Mouse (Mus musculus): ENCODE data around the gene Hist1h2ag.
A peak's percentile ranks its signal among the peaks of the same experiment; 100 is the strongest.
"Not testable (repeated sequence)": the region's sequence is repeated elsewhere in the genome, so short reads cannot be mapped to it uniquely, and the experiment has no call there.

Gene Hist1h2ag

GRCm38 (mm10) chr13:22042568-22043502, at the start of gene Hist1h2ag, which contains the start of gene Hist1h2bj:
Hist1h2ag (minus strand) TSS chr13:22042944.
Hist1h2bj (plus strand) TSS chr13:22043214.
- peak; percentile 88 to 97 for DNase-seq (ENCODE audit: low spot score in 2 of 2)

DNA sequence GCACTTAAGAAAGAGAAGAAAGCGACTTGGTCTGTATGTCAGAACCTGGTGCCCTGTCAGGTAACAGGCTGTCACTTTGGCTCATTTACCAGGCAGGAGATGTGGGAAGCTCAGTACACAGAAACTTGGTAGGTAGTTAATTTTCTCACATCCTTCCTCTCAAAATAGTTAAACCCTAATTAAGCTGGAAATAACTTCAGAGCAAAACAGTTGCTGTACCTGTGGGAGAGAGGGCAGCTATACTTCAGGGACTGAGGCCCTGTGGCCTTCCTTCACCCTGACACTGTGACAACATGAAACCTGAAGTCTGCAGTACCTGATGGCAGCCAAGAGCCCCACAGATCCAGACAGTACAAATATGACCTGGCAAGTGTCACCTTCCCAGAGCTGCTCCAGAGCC, 41.4 kb upstream of the Hist1h2ag start, which contains the start of gene Vmn1r188:
Gene Vmn1r188, plus strand, starts transcription at position 301 of the 400 bp plus-strand sequence.
- not testable (repeated sequence) for DNase-seq (ENCODE audit: low spot score in 2 of 2)

DNA sequence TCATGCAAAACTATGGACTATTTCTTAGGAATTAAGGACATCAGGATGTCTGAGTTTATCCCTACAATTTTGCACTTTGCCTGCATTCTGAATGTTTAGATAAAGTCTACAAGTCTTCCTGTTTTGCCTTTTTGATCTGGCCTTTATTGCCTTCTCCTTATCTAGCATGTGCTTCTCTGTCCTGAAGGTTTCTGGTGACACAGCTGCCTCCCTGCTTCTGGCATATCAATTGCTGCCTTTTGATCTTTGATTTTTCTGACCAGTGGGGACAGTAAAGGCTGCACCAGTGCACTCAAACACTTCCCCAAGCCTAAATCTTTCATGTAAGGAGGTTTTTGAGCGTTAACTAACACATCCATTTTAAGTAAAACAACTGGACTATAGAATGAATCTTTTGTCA, 20.7 kb upstream of the Hist1h2ag start:
- no peak for DNase-seq (ENCODE audit: low spot score in 2 of 2)

DNA sequence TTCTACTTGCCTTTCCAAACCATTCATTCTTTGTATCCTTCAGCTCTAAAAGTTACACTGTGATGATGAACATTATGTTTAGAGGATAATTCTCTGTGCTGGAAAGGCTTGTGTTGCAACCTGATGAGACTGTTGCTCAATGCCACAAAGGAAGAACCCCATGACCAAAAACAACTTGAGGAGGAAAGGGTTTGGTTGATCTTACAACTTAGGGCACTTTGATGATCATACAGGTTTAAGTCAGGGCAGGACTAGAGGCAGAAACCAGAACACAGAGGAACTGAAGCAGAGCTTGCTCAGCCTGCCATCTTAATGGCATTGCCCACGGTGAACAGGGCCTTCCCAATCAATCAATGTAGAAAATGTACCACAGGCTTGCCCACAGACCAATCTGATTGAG, 18.7 kb upstream of the Hist1h2ag start:
- no peak for DNase-seq (ENCODE audit: low spot score in 2 of 2)

GRCm38 (mm10) chr13:22053754-22054153, 11.0 kb upstream of the Hist1h2ag start:
- no peak for DNase-seq (ENCODE audit: low spot score in 2 of 2)

DNA sequence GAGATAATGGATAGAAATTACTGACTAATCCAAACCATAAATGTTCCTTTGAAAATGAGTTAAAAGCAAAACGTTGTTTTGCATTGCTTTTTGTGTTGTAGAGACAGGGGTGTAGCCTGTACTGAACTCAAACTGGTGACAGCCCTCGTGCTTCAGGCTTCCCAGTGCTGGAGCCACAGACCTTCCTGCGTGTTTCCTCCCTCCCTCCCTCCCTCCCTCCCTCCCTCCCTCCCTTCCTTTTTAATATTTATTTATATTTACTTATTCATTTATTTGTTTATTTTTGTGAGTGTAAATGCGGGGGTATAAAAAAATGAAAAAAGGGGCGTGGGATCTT, 8.7 kb upstream of the Hist1h2ag start:
- DNase-seq (ENCODE audit: low spot score in 2 of 2): no peak

DNA sequence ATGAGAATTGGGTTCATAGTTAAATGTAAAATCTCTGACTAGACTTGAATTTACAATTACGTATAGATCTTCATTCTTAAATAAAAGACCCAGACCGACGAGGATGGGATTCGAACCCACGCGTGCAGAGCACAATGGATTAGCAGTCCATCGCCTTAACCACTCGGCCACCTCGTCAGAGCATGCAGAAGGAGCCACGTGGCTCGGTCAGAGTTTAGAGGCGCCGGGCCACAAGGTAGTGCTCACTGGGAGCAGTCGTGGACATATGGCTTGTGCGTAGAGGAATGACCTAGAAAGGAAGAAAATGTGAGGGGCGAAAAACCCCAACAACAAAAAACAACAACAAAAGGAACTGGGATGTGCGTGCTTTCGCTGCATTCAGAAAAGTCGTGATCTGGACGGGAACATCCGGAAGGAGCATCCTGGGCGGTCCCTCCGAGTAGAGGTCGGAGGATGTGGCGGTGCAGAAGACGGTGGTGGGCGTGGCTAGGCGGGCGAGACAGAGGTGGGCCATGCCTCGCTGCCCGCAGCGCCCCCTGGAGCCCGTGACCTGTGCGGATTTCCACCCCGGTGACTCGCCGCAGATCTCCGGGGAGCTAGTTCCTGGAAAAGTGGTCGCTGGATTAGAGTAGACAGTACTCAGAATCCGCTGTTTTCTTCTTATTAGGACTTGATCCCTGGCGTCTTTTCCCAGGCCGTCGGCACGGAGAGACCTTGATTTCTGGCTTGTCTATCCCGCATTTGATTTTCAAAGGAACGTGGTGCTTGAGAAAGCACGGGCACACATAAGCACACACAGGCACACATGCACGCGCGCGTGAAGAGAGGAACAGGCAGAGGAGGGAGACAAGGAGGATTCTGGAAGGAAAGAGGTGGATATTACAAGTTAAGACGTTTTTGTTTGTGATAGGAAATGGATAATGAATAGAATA, 8.1 kb upstream of the Hist1h2ag start:
- DNase-seq (ENCODE audit: low spot score in 2 of 2): peak; percentile 93 to 95

GRCm38 (mm10) chr13:22049737-22050440, 7.1 kb upstream of the Hist1h2ag start:
- no peak for DNase-seq (ENCODE audit: low spot score in 2 of 2)

GRCm38 (mm10) chr13:22049041-22049440, 6.3 kb upstream of the Hist1h2ag start:
- DNase-seq (ENCODE audit: low spot score in 2 of 2): no peak

DNA sequence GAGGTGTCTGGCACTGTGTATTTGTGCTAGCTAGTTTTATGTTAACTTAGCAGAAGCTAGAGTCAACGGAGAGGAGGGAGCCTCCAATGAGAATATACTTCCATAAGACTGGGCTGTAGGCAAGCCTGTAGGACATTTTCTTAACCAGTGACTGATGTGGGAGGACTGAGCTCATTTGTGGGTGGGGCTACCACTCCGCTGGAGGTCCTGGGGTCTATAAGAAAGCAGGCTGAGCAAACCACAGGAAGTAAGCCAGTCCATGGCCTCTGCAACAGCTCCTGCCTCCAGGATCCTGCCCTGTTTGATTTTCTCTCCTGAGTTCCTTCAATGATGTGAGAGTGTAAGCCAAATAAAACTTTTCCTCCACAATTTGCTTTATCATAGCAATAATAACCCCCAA, 2.6 kb upstream of the Hist1h2ag start:
- DNase-seq (ENCODE audit: low spot score in 2 of 2): no peak

DNA sequence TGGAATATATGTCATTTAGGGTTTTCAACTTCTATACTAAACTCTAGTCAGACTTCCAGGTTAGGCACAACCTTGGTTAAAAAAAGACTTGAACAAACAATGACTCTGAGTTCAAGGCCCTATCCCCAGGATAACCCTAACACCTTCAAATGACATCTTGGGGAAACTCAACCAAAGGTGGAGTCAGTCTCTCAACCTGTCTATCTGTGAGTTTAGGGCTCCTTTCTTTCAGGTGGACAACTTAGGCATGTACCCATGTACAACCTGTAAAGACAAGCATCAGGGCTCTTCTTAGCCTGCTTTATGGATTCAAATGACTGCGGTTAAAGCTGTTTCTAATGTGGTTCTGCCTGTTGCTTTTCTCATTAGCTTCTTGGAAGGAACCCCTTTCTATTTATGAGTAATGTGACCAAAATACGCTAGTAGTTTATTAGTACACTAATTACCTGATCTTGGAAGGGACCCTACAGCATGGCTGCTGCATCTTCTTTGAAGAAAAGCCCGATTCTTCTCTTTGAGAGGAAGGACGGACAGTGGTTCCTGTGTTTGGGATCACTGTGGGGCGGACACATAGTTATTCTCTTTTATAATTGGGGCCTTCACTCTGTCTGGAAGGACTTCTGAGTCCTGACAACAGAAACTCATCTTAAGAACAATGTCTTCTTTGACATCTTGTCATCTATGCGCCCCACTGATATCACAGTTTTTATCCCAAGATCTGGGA, 1.9 kb upstream of the Hist1h2ag start:
- no peak for DNase-seq (ENCODE audit: low spot score in 2 of 2)

DNA sequence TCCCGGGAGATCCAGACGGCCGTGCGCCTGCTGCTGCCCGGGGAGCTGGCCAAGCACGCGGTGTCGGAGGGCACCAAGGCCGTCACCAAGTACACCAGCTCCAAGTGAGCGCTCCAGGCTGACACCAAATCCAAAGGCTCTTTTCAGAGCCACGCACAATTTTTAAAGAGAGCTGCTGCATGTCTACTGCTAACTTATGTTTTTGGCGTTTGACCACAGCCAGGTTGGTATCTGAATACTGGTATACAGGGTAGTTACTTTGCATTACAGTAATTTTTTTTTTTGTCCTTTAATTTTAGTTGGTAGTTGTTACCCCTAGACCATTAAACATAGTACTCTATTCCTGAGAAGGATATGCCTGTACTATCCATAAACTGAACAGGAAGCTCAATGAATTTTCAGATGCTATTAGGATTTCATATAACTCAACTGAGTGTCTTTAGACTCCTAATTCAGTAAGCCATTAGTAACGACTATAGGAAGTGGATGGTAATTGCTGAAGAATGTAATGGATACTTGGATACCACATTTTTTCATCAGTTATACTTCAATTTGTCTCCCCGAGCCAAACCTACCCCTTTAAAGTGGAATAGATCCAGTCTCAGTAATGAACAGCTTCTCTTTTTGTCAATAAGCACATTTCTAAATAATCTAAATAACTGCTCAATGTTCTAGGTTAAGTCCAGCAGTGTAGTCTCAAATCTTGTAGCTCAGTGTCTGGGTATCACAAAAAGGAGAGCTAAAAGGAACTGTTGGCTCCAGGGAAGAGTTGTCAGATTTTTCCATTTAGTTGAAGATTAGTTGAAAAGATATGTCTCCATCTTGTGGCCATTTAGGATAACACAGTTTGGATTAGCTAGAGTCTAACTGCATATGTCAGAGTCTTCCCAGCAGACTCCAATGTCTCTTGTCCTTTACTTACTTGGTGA, 1.0 kb upstream of the Hist1h2ag start:
- DNase-seq (ENCODE audit: low spot score in 2 of 2): no peak

GRCm38 (mm10) chr13:22041651-22042567, 835 bp downstream of the Hist1h2ag start:
- DNase-seq (ENCODE audit: low spot score in 2 of 2): no peak

GRCm38 (mm10) chr13:22041142-22041536, 1.6 kb downstream of the Hist1h2ag start, which contains the start of gene Hist1h4i:
Hist1h4i (minus strand) TSS chr13:22041362.
- peak; percentile 99 for DNase-seq (ENCODE audit: low spot score in 2 of 2)

GRCm38 (mm10) chr13:22040464-22041141, 2.1 kb downstream of the Hist1h2ag start:
- DNase-seq (ENCODE audit: low spot score in 2 of 2): no peak

DNA sequence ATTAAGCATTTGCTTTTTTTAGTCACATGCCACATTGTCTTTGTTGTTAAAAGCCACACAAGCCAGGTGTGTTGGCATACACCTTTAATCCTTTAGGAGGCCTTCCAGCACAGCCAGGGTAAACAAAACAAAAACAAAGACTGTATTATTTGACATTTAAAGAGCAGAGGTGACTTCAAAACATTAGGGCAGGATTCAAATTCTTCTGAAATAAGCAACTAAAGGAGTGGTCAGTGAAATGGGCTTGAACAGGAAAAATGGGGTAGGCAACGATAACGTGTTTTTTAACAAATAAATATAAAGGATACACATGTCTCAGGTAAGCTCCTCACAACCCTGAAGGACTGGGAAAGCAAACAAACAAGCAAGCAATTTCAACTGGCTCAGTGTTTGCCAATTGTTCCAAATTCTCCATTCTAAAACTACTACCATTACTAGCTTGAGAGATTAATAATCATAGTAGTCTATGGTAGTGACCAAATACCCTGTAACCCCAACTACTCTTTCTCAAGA, 2.7 kb downstream of the Hist1h2ag start:
- no peak for DNase-seq (ENCODE audit: low spot score in 2 of 2)

DNA sequence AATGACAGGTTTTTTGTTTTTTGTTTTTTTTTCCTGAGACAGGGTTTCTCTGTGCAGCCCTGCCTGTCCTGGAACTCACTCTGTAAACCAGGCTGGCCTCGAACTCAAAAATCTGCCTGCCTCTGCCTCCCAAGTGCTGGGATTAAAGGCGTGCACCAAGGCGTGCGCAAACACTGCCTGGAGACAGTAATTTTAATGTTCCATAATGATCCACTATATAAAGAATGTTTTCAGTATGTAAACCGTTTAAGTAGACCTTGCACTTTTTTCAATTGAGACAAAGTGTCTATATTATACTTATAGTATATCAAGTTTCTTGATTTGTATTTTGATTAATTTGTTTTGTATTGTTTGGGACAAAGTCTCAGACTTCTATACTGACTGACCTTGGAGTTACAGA, 3.4 kb downstream of the Hist1h2ag start:
- DNase-seq (ENCODE audit: low spot score in 2 of 2): no peak

GRCm38 (mm10) chr13:22037415-22037814, 5.3 kb downstream of the Hist1h2ag start:
- no peak for DNase-seq (ENCODE audit: low spot score in 2 of 2)
